Mouse (Mus musculus) mesoderm, embryonic 11.5 days (tissue): ENCODE measurements around the gene Pdhb.

Experiments
- DNase-seq: peaks from one replicate; pipeline ENCODE4 v3.0.0-alpha.2; 2012; ENCODE audit warnings: low read depth, low spot score

Pdhb gene

GRCm38 (mm10) chr14:8190556-8190955 is 17.7 kb upstream of the Pdhb start:
- no peak for DNase-seq

GRCm38 (mm10) chr14:8186278-8187045 is 13.6 kb upstream of the Pdhb start:
- DNase-seq, result no peak

GRCm38 (mm10) chr14:8183330-8183729 is 10.5 kb upstream of the Pdhb start:
- DNase-seq, result no peak

- no peak for DNase-seq
These were observed 7.7 kb upstream of the Pdhb start for GRCm38 (mm10) chr14:8180371-8181035.

- DNase-seq, result no peak
These were observed 3.4 kb upstream of the Pdhb start for GRCm38 (mm10) chr14:8176251-8176650.

- no peak for DNase-seq
These were observed 1.8 kb upstream of the Pdhb start for GRCm38 (mm10) chr14:8174634-8175033.

- peak; percentile 17 for DNase-seq
These were observed 871 bp upstream of the Pdhb start for GRCm38 (mm10) chr14:8173542-8174250.

GRCm38 (mm10) chr14:8164463-8164862 is 8.4 kb downstream of the Pdhb start:
- no peak for DNase-seq

GRCm38 (mm10) chr14:8161777-8162176 is 11.0 kb downstream of the Pdhb start:
- no peak for DNase-seq

GRCm38 (mm10) chr14:8159141-8159540 is 13.7 kb downstream of the Pdhb start:
- no peak for DNase-seq

GRCm38 (mm10) chr14:8158721-8159120 is 14.1 kb downstream of the Pdhb start:
- DNase-seq, result no peak

- no peak for DNase-seq
These were observed 15.9 kb downstream of the Pdhb start for GRCm38 (mm10) chr14:8156947-8157346.

GRCm38 (mm10) chr14:8154072-8154471 is 18.8 kb downstream of the Pdhb start:
- no peak for DNase-seq

- no peak for DNase-seq
These were observed 21.1 kb downstream of the Pdhb start for GRCm38 (mm10) chr14:8151757-8152156.

- no peak for DNase-seq
These were observed 24.0 kb downstream of the Pdhb start for GRCm38 (mm10) chr14:8148842-8149241.

GRCm38 (mm10) chr14:8146611-8147223 is 26.1 kb downstream of the Pdhb start:
- DNase-seq, result no peak

- DNase-seq, result no peak
These were observed 26.9 kb downstream of the Pdhb start for GRCm38 (mm10) chr14:8145594-8146558.

GRCm38 (mm10) chr14:8141131-8141530 is 31.7 kb downstream of the Pdhb start:
- DNase-seq, result no peak

- DNase-seq, result no peak
These were observed 32.8 kb downstream of the Pdhb start for GRCm38 (mm10) chr14:8139724-8140710.

- DNase-seq, result no peak
These were observed 37.7 kb downstream of the Pdhb start for GRCm38 (mm10) chr14:8135130-8135529.
